Mouse (Mus musculus) MEL (cell line): ENCODE results near the gene Cipc. TPM values are rescaled to one million over a fixed set of nuclear protein-coding genes. Genes with fewer than 3 reads are reported as not detected.

Source experiments
- DNase-seq: peaks from one replicate; pipeline ENCODE4 v3.0.0; 2011; ENCODE audit warnings: low read depth, low spot score
- H3K27ac ChIP-seq: 2 replicates; pipeline ENCODE4 v1.5.1; 2012; ENCODE audit warnings: low read depth, mild to moderate bottlenecking, control low read depth, low read length, moderate library complexity; ENCODE audit not compliant: control insufficient read depth
- H3K27me3 ChIP-seq, 2 experiments: fragments of 150-350 bp in 1 of 2; sonication (generic) in 1 of 2; 2 replicates each; pipeline ENCODE4 v1.6.1; 2012; ENCODE audit warnings: low read length in 2 of 2, mild to moderate bottlenecking in 2 of 2, improper control_type of control experiment in 1 of 2, moderate library complexity in 1 of 2; ENCODE audit not compliant: insufficient read depth in 2 of 2, control insufficient read depth in 1 of 2
- H3K36me3 ChIP-seq, 2 experiments: 2 replicates each; pipeline ENCODE4 v1.6.1; 2012 to 2014; ENCODE audit warnings: low read length in 2 of 2, improper control_type of control experiment in 1 of 2, inconsistent platforms in 1 of 2, mild to moderate bottlenecking in 1 of 2; ENCODE audit not compliant: insufficient read depth in 2 of 2, control insufficient read depth in 1 of 2
- H3K4me1 ChIP-seq, 2 experiments: fragments of 150-350 bp in 1 of 2; sonication (generic) in 1 of 2; 2 replicates each; pipeline ENCODE4 v1.6.1; 2012; ENCODE audit warnings: low read length in 2 of 2, improper control_type of control experiment in 1 of 2, mild to moderate bottlenecking in 1 of 2; ENCODE audit not compliant: insufficient read depth in 2 of 2, control insufficient read depth in 1 of 2
- H3K4me3 ChIP-seq, 2 experiments: fragments of 150-350 bp in 1 of 2; sonication (generic) in 1 of 2; 2 replicates each; pipeline ENCODE4 v1.5.1; 2012; ENCODE audit warnings: low read depth in 2 of 2, low read length in 2 of 2, mild to moderate bottlenecking in 2 of 2, moderate library complexity in 2 of 2, control low read depth in 1 of 2, improper control_type of control experiment in 1 of 2; ENCODE audit not compliant: control insufficient read depth in 1 of 2, insufficient read depth in 1 of 2
- H3K79me2 ChIP-seq: 2 replicates; pipeline ENCODE4 v1.6.1; 2012; ENCODE audit warnings: mild to moderate bottlenecking, low read length, moderate library complexity; ENCODE audit not compliant: control insufficient read depth, poor library complexity, insufficient read depth
- H3K9ac ChIP-seq: 2 replicates; pipeline ENCODE4 v1.6.1; 2012; ENCODE audit warnings: low read depth, mild to moderate bottlenecking, control low read depth, low read length, moderate library complexity; ENCODE audit not compliant: control insufficient read depth, poor library complexity, severe bottlenecking
- H3K9me3 ChIP-seq: fragments of 150-350 bp; sonication (generic); replicated peaks from 2 replicates; pipeline ENCODE4 v1.6.1; 2012; ENCODE audit warnings: mild to moderate bottlenecking, low read length, improper control_type of control experiment, moderate library complexity; ENCODE audit not compliant: insufficient read depth
- CHD2 ChIP-seq: IDR thresholded peaks from 2 replicates; pipeline ENCODE4 v1.6.1; 2011; ENCODE audit warnings: low read length, improper control_type of control experiment
- CTCF ChIP-seq, 3 experiments: IDR thresholded peaks in 2 of 3; conservative IDR thresholded peaks in 1 of 3; 2 replicates each; pipeline ENCODE4 v1.5.1; 2011 to 2012; ENCODE audit warnings: low read length in 3 of 3, low read depth in 2 of 3, mild to moderate bottlenecking in 2 of 3, improper control_type of control experiment in 1 of 3, inconsistent platforms in 1 of 3, mixed read lengths in 1 of 3, moderate library complexity in 1 of 3; ENCODE audit not compliant: control insufficient read depth in 1 of 3, insufficient read depth in 1 of 3, poor library complexity in 1 of 3, severe bottlenecking in 1 of 3
- E2F4 ChIP-seq: IDR thresholded peaks from 2 replicates; pipeline ENCODE4 v1.6.1; 2011; ENCODE audit warnings: low read depth, low read length, improper control_type of control experiment, borderline replicate concordance
- ELF1 ChIP-seq: IDR thresholded peaks from 2 replicates; pipeline ENCODE4 v1.6.1; 2014; ENCODE audit warnings: low read depth, mild to moderate bottlenecking, inconsistent platforms, low read length, improper control_type of control experiment, moderate library complexity
- EP300 ChIP-seq, 2 experiments: IDR thresholded peaks; 2 replicates each; pipeline ENCODE4 v1.6.1; 2011; ENCODE audit warnings: improper control_type of control experiment in 2 of 2, low read length in 2 of 2, low read depth in 1 of 2, mild to moderate bottlenecking in 1 of 2
- ETS1 ChIP-seq: IDR thresholded peaks from 2 replicates; pipeline ENCODE4 v1.6.1; 2012; ENCODE audit warnings: low read depth, mild to moderate bottlenecking, inconsistent platforms, low read length, improper control_type of control experiment, moderate library complexity
- GATA1 ChIP-seq: IDR thresholded peaks from 2 replicates; pipeline ENCODE4 v1.6.1; 2011; ENCODE audit warnings: low read depth, low read length, improper control_type of control experiment
- HCFC1 ChIP-seq: IDR thresholded peaks from 2 replicates; pipeline ENCODE4 v1.6.1; 2012; ENCODE audit warnings: low read depth, mild to moderate bottlenecking, inconsistent platforms, low read length, improper control_type of control experiment, moderate library complexity
- JUND ChIP-seq: IDR thresholded peaks from 2 replicates; pipeline ENCODE4 v1.6.1; 2011; ENCODE audit warnings: low read depth, mild to moderate bottlenecking, improper control_type of control experiment, low read length
- MAFK ChIP-seq: IDR thresholded peaks from 2 replicates; pipeline ENCODE4 v1.6.1; 2011; ENCODE audit warnings: low read depth, mild to moderate bottlenecking, low read length, improper control_type of control experiment, borderline replicate concordance
- MAX ChIP-seq: IDR thresholded peaks from 2 replicates; pipeline ENCODE4 v1.6.1; 2011; ENCODE audit warnings: low read length, improper control_type of control experiment
- MAZ ChIP-seq: IDR thresholded peaks from 2 replicates; pipeline ENCODE4 v1.6.1; 2012; ENCODE audit warnings: low read depth, mild to moderate bottlenecking, inconsistent platforms, low read length, improper control_type of control experiment
- MEF2A ChIP-seq: IDR thresholded peaks from 2 replicates; pipeline ENCODE4 v1.6.1; 2014; ENCODE audit warnings: low read depth, mild to moderate bottlenecking, inconsistent platforms, low read length, improper control_type of control experiment; ENCODE audit not compliant: poor library complexity, insufficient replicate concordance, severe bottlenecking; ENCODE audit errors: extremely low read depth
- MYC ChIP-seq: IDR thresholded peaks from 2 replicates; pipeline ENCODE4 v1.6.1; 2011; ENCODE audit warnings: low read depth, mild to moderate bottlenecking, low read length, improper control_type of control experiment, moderate library complexity
- NRF1 ChIP-seq: IDR thresholded peaks from 2 replicates; pipeline ENCODE4 v1.6.1; 2014; ENCODE audit warnings: low read depth, mild to moderate bottlenecking, inconsistent platforms, low read length, improper control_type of control experiment, moderate library complexity; ENCODE audit not compliant: poor library complexity, insufficient read depth, severe bottlenecking
- POLR2AphosphoS2 ChIP-seq: IDR thresholded peaks from 2 replicates; pipeline ENCODE4 v1.6.1; 2011; ENCODE audit warnings: low read length, improper control_type of control experiment
- SIN3A ChIP-seq: IDR thresholded peaks from 2 replicates; pipeline ENCODE4 v1.6.1; 2012; ENCODE audit warnings: low read length, improper control_type of control experiment, inconsistent platforms
- SMC3 ChIP-seq: IDR thresholded peaks from 2 replicates; pipeline ENCODE4 v1.6.1; 2011; ENCODE audit warnings: low read depth, low read length, improper control_type of control experiment
- TBP ChIP-seq: IDR thresholded peaks from 2 replicates; pipeline ENCODE4 v1.8.0; 2011; ENCODE audit warnings: low read depth, low read length, improper control_type of control experiment
- TCF12 ChIP-seq: IDR thresholded peaks from 2 replicates; pipeline ENCODE4 v1.6.1; 2014; ENCODE audit warnings: low read depth, mild to moderate bottlenecking, inconsistent platforms, low read length, improper control_type of control experiment, moderate library complexity
- UBTF ChIP-seq: IDR thresholded peaks from 2 replicates; pipeline ENCODE4 v1.6.1; 2012; ENCODE audit warnings: low read depth, mild to moderate bottlenecking, inconsistent platforms, low read length, improper control_type of control experiment, moderate library complexity, borderline replicate concordance; ENCODE audit not compliant: insufficient read depth
- USF2 ChIP-seq, 2 experiments: IDR thresholded peaks; 2 replicates each; pipeline ENCODE4 v1.6.1; 2011 to 2012; ENCODE audit warnings: improper control_type of control experiment in 2 of 2, low read length in 2 of 2, borderline replicate concordance in 1 of 2, inconsistent platforms in 1 of 2, low read depth in 1 of 2, mild to moderate bottlenecking in 1 of 2; ENCODE audit not compliant: insufficient read depth in 1 of 2
- ZKSCAN1 ChIP-seq: IDR thresholded peaks from 2 replicates; pipeline ENCODE4 v1.6.1; 2012; ENCODE audit warnings: low read depth, mild to moderate bottlenecking, inconsistent platforms, low read length, improper control_type of control experiment, moderate library complexity
- ZNF384 ChIP-seq: IDR thresholded peaks from 2 replicates; pipeline ENCODE4 v1.6.1; 2012; ENCODE audit warnings: low read depth, mild to moderate bottlenecking, inconsistent platforms, low read length, improper control_type of control experiment
- polyA plus RNA-seq, 2 experiments: library from polyadenylated mRNA; stranded (reverse) in 1 of 2; unstranded in 1 of 2; fragments of >175 nt in 1 of 2; fragments of >200 nt in 1 of 2; gene quantifications; 2 replicates each; pipeline versions ENCODE4 v1.2.1 to v1.2.4; 2012; ENCODE audit warnings: low replicate concordance in 2 of 2, low read depth in 1 of 2; ENCODE audit not compliant: insufficient read length in 2 of 2, insufficient read depth in 1 of 2, missing spikeins in 1 of 2
- total RNA-seq: library from RNA; depleted of rRNA; stranded (reverse); fragments of 300-350 nt; gene quantifications from 2 replicates; pipeline ENCODE4 v1.2.3, GENCODE M21; 2012

The Cipc gene
- total and polyA plus RNA-seq, 3 experiments = 24.8 to 98.1 (median 27.5) TPM

GRCm38 (mm10) chr12:86912335-86913093, 34.3 kb upstream of the Cipc start:
- TF ChIP-seq TBP = no peak
- no peak for TF ChIP-seq HCFC1
- no peak for TF ChIP-seq GATA1
- no peak for TF ChIP-seq ELF1
- no peak for TF ChIP-seq UBTF
- no peak for TF ChIP-seq CTCF (IDR thresholded peaks at IDR 0.05 in 2 of 3, conservative IDR thresholded peaks at IDR 0.05 in 1 of 3; ENCODE audit: control insufficient read depth in 1 of 3, insufficient read depth in 1 of 3, low read depth in 2 of 3, low read length in 3 of 3, poor library complexity in 1 of 3, severe bottlenecking in 1 of 3)
- TF ChIP-seq ZKSCAN1 = no peak
- TF ChIP-seq EP300 (IDR thresholded peaks at IDR 0.05; ENCODE audit: low read depth in 1 of 2, low read length in 2 of 2) = no peak
- Histone ChIP-seq H3K9me3 (no peaks in the 10 kb centered on the region), H3K36me3 (no peaks in the 10 kb centered on the region), H3K27ac (no peak overlapping the region), H3K4me1 (no peaks in the 10 kb centered on the region), H3K79me2 (no peaks in the 10 kb centered on the region), H3K9ac (no peak overlapping the region), H3K27me3 (peaks cover 2% of the 10 kb centered on the region in 2 experiments; a peak in 3 of 4 replicates), H3K4me3 (no peak overlapping the region)
- no peak for DNase-seq

DNA sequence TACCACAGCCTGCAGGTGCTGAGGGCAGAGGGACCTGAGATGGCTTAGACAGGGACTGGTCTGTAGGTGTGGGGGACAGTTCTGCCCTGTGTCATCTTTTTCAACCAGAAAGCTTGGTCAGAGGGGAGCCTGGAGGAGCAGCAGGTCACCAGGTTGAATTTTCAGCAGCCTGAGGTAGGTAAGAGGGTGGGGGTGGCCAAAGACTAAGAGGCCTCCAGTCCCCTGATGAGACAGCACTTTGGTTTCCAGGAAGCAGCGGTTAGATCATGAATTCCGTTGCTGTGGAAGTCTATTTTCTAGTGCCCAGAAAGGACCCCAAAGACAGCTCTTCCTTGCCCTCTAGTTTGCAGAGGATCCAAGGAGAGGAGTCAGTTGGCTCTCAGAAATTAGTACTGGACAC, 32.5 kb upstream of the Cipc start:
- Histone ChIP-seq H3K27ac (no peak overlapping the region), H3K36me3 (no peaks in the 10 kb centered on the region), H3K79me2 (no peaks in the 10 kb centered on the region), H3K4me1 (no peaks in the 10 kb centered on the region), H3K9ac (peak overlapping the region; percentile 35; the same call in 1 of the 2 replicates), H3K4me3 (no peak overlapping the region), H3K27me3 (peaks cover 2% of the 10 kb centered on the region in 2 experiments), H3K9me3 (no peaks in the 10 kb centered on the region)
- DNase-seq = no peak
- TF ChIP-seq JUND (no peak), TCF12 (no peak)

DNA sequence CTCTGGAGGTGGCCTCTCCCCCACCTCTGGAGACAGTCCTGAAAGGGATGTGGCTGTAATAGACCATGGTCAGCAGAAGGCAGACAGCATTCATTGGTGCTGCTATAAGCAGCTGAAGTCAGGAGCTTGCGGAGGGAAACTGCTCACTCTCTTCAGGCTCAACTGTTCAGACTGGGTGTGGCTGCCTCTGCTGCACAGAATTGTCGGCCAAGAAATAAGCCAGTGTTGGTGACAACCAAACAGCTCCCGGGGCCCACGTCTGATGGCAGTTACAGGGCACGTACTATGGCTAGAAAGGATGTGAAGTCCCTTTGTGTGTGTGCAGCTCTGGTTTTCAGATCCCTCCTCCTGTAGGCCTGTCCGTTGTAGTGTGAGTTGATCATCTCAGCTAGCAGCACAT, 32.1 kb upstream of the Cipc start:
- Histone ChIP-seq H3K27me3 (peaks cover 2% of the 10 kb centered on the region in 2 experiments), H3K36me3 (no peaks in the 10 kb centered on the region), H3K9me3 (no peaks in the 10 kb centered on the region), H3K79me2 (no peaks in the 10 kb centered on the region), H3K9ac (peak overlapping the region; percentile 35; the same call in 1 of the 2 replicates), H3K4me1 (no peaks in the 10 kb centered on the region), H3K4me3 (no peak overlapping the region), H3K27ac (no peak overlapping the region)
- TF ChIP-seq USF2 (IDR thresholded peaks at IDR 0.05; ENCODE audit: borderline replicate concordance in 1 of 2, insufficient read depth in 1 of 2, low read depth in 1 of 2, low read length in 2 of 2) = no peak
- no peak for TF ChIP-seq SIN3A
- no peak for TF ChIP-seq MYC
- TF ChIP-seq ZKSCAN1 = no peak
- TF ChIP-seq ZNF384 = no peak
- TF ChIP-seq SMC3 = no peak
- TF ChIP-seq E2F4 = no peak
- TF ChIP-seq ETS1 = no peak
- TF ChIP-seq MAZ = no peak
- no peak for TF ChIP-seq MAFK
- TF ChIP-seq CHD2 = no peak
- TF ChIP-seq NRF1 = no peak
- TF ChIP-seq UBTF = no peak
- no peak for TF ChIP-seq MEF2A
- TF ChIP-seq MAX = no peak
- no peak for TF ChIP-seq POLR2AphosphoS2
- DNase-seq = peak; percentile 33
